In genomic region chr7:101349861-101350260, GRCm38 (mm10) we compare ENCODE assay signal across 8 mouse cellular contexts. TPM values are rescaled to one million over a fixed set of nuclear protein-coding genes. Genes with fewer than 3 reads are reported as not detected.
DNase-seq lines count a peak whose midpoint lies in the region; ATAC-seq and TF ChIP-seq lines count a peak whose summit lies in the region.

No protein-coding gene starts in this region.

- TF ChIP-seq EP300 in heart, adult 2 months (IDR thresholded peaks at IDR 0.05; ENCODE audit: insufficient read depth, low read depth, low read length) = no peak

- peak; percentile 45 for DNase-seq in adrenal gland, postnatal 14 days
- DNase-seq in adrenal gland, adult 2 months = no peak
- peak; percentile 78 for DNase-seq in hindbrain, postnatal 0 days (ENCODE audit: low spot score)
- DNase-seq in liver, embryonic 13.5 days = no peak
- no peak for DNase-seq in gastrocnemius, postnatal 25 days
- no peak for DNase-seq in heart, adult 2 months

- no peaks in the 10 kb centered on the region for H3K9me3 ChIP-seq in E14TG2a.4 (ENCODE audit: low read length)
- H3K9me3 ChIP-seq in hindbrain, postnatal 0 days (ENCODE audit: low read length) = no peaks in the 10 kb centered on the region
- H3K9me3 ChIP-seq in liver, embryonic 13.5 days (replicated peaks) = no peaks in the 10 kb centered on the region

- WGBS in hindbrain, postnatal 0 days = 44% methylated on average over 2 of the region's 2 CpGs
- 76% methylated on average over 2 of the region's 2 CpGs for WGBS in liver, embryonic 13.5 days (ENCODE audit: insufficient replicate concordance)
- 70% methylated on average over 2 of the region's 2 CpGs for WGBS in heart, adult 2 months

- peaks cover 41% of the 10 kb centered on the region for H3K27me3 ChIP-seq in E14TG2a.4 (ENCODE audit: insufficient read depth, low read length)
- H3K27me3 ChIP-seq in hindbrain, postnatal 0 days (ENCODE audit: insufficient read depth, low read length) = no peaks in the 10 kb centered on the region
- H3K27me3 ChIP-seq in liver, embryonic 13.5 days = 0 out of 2 replicates have a peak, but pooled peaks cover 4% of the 10 kb centered on the region
- no peaks in the 10 kb centered on the region for H3K27me3 ChIP-seq in heart, adult 2 months (ENCODE audit: control insufficient read depth, insufficient read depth, low read length)

- peak; percentile 92 for ATAC-seq in hindbrain, postnatal 0 days
- ATAC-seq in liver, embryonic 13.5 days (ENCODE audit: low read depth) = no peak
- ATAC-seq in monocyte, adult 5-6 weeks (replicated peaks; ENCODE audit: insufficient number of reproducible peaks, low FRiP score, low TSS enrichment, poor library complexity, severe bottlenecking) = no peak

- TF ChIP-seq CTCF in E14TG2a.4 (conservative IDR thresholded peaks at IDR 0.05; ENCODE audit: low read length) = no peak
- TF ChIP-seq CTCF in hindbrain, postnatal 0 days (IDR thresholded peaks at IDR 0.05; ENCODE audit: low read depth) = no peak
- no peak for TF ChIP-seq CTCF in heart, adult 2 months (IDR thresholded peaks at IDR 0.05)

- H3K36me3 ChIP-seq in E14TG2a.4 (ENCODE audit: insufficient read depth, low read length) = peaks cover 5% of the 10 kb centered on the region
- H3K36me3 ChIP-seq in hindbrain, postnatal 0 days (ENCODE audit: insufficient read depth, low read length) = no peaks in the 10 kb centered on the region
- H3K36me3 ChIP-seq in liver, embryonic 13.5 days = peaks cover 14% of the 10 kb centered on the region
- no peaks in the 10 kb centered on the region for H3K36me3 ChIP-seq in heart, adult 2 months (ENCODE audit: control insufficient read depth, insufficient read depth, low read length)

- intact Hi-C loops in heart, adult 2 months (cut with DNase I) = loop anchor here (5.0 kb wide), 1 partner anchor 38 kb away; no protein-coding TSS in a partner anchor

- H3K4me1 ChIP-seq in E14TG2a.4 (replicated peaks; ENCODE audit: low read depth, low read length) = peaks cover 83% of the 10 kb centered on the region
- H3K4me1 ChIP-seq in hindbrain, postnatal 0 days (ENCODE audit: insufficient read depth, low read length) = peaks cover 4% of the 10 kb centered on the region; the same call in 1 of the 2 replicates
- peaks cover 85% of the 10 kb centered on the region for H3K4me1 ChIP-seq in liver, embryonic 13.5 days (replicated peaks)
- peaks cover 3% of the 10 kb centered on the region; the same call in 1 of the 2 replicates for H3K4me1 ChIP-seq in heart, adult 2 months (ENCODE audit: control insufficient read depth, insufficient read depth, low read length)

- peak overlapping the region; percentile 86 for H3K4me3 ChIP-seq in E14TG2a.4 (replicated peaks; ENCODE audit: low read length)
- H3K4me3 ChIP-seq in hindbrain, postnatal 0 days (ENCODE audit: low read length) = no peak overlapping the region
- H3K4me3 ChIP-seq in liver, embryonic 13.5 days (replicated peaks) = no peak overlapping the region
- no peak overlapping the region for H3K4me3 ChIP-seq in heart, adult 2 months

- H3K27ac ChIP-seq in hindbrain, postnatal 0 days = peak overlapping the region; percentile 62
- H3K27ac ChIP-seq in liver, embryonic 13.5 days = no peak overlapping the region
- H3K27ac ChIP-seq in heart, adult 2 months = no peak overlapping the region

- peak overlapping the region; percentile 96 for H3K4me2 ChIP-seq in hindbrain, postnatal 0 days (ENCODE audit: low read depth, low read length)
- peak overlapping the region; percentile 90 for H3K4me2 ChIP-seq in liver, embryonic 13.5 days

- no peaks in the 10 kb centered on the region for H3K79me2 ChIP-seq in heart, adult 2 months (replicated peaks; ENCODE audit: control insufficient read depth, insufficient read depth, low read length)

- H3K9ac ChIP-seq in hindbrain, postnatal 0 days (replicated peaks; ENCODE audit: low read length) = 0 out of 2 replicates have a peak overlapping the region, but pooled peaks have one; percentile 51
- H3K9ac ChIP-seq in liver, embryonic 13.5 days = peak overlapping the region; percentile 26; the same call in 1 of the 2 replicates
- no peak overlapping the region for H3K9ac ChIP-seq in heart, adult 2 months (ENCODE audit: low read depth, low read length)

- no peak for TF ChIP-seq POLR2A in heart, adult 2 months (IDR thresholded peaks at IDR 0.05; ENCODE audit: insufficient read depth, low read depth, low read length)

RNA-seq across cellular contexts. Expression of gene Arap1, which starts 2.0 kb away (rescaled TPM):
- total RNA-seq in adrenal gland, postnatal 14 days (2021) = 39.7 and 55.7 TPM in 2 replicates
- 10 to 100 TPM; 31.2 to 49.8 TPM for total RNA-seq in adrenal gland, adult 2 months (2021)
- polyA plus RNA-seq in adrenal gland, adult 2 months (2012; rRNA removed) = 58.4 and 60.7 TPM in 2 replicates
- total RNA-seq in hindbrain, postnatal 0 days (2014; rRNA removed) = 19.2 and 44.0 TPM in 2 replicates
- polyA plus RNA-seq in hindbrain, postnatal 0 days (2015; fragmentation: Nextera tagmentation; extraction: Ambion mirVana) = 9.2 and 10.5 TPM in 2 replicates
- polyA plus RNA-seq in liver, embryonic 13.5 days (2015; fragmentation: Nextera tagmentation; extraction: Ambion mirVana) = 13.1 and 14.8 TPM in 2 replicates
- 10 to 100 TPM; 21.3 to 23.7 TPM for total RNA-seq in gastrocnemius, postnatal 25 days (2021)
- total RNA-seq in monocyte, adult 5-6 weeks (2017) = 247 to 347 TPM (median 330 TPM) in 3 replicates
- 10 to 100 TPM; 30.1 to 32.6 TPM for total RNA-seq in heart, adult 2 months (2021)
- 55.9 and 68.5 TPM in 2 replicates for polyA plus RNA-seq in heart, adult 2 months (2012; rRNA removed)

RNA-seq across cellular contexts. Expression of gene Stard10, which starts 33.0 kb away (rescaled TPM):
- 20.2 and 77.9 TPM in 2 replicates for total RNA-seq in adrenal gland, postnatal 14 days (2021)
- 10 to 100 TPM; 29.9 to 78.1 TPM for total RNA-seq in adrenal gland, adult 2 months (2021)
- 27.6 and 46.9 TPM in 2 replicates for polyA plus RNA-seq in adrenal gland, adult 2 months (2012; rRNA removed)
- total RNA-seq in hindbrain, postnatal 0 days (2014; rRNA removed) = 39.3 and 53.4 TPM in 2 replicates
- 17.2 and 20.1 TPM in 2 replicates for polyA plus RNA-seq in hindbrain, postnatal 0 days (2015; fragmentation: Nextera tagmentation; extraction: Ambion mirVana)
- polyA plus RNA-seq in liver, embryonic 13.5 days (2015; fragmentation: Nextera tagmentation; extraction: Ambion mirVana) = 78.5 and 81.3 TPM in 2 replicates
- total RNA-seq in gastrocnemius, postnatal 25 days (2021) = 10 to 100 TPM; 36.9 to 42.3 TPM
- 2.3 to 14.3 TPM (median 12.1 TPM) in 3 replicates for total RNA-seq in monocyte, adult 5-6 weeks (2017)
- total RNA-seq in heart, adult 2 months (2021) = 10 to 100 TPM; 53.1 to 62.2 TPM
- 113 and 141 TPM in 2 replicates for polyA plus RNA-seq in heart, adult 2 months (2012; rRNA removed)

RNA-seq across cellular contexts. Expression of gene Atg16l2, which starts 47.8 kb away (rescaled TPM):
- 16.6 and 21.5 TPM in 2 replicates for total RNA-seq in adrenal gland, postnatal 14 days (2021)
- 10 to 100 TPM; 17.7 to 22.3 TPM for total RNA-seq in adrenal gland, adult 2 months (2021)
- polyA plus RNA-seq in adrenal gland, adult 2 months (2012; rRNA removed) = 17.5 and 19.5 TPM in 2 replicates
- 16.9 and 49.3 TPM in 2 replicates for total RNA-seq in hindbrain, postnatal 0 days (2014; rRNA removed)
- polyA plus RNA-seq in hindbrain, postnatal 0 days (2015; fragmentation: Nextera tagmentation; extraction: Ambion mirVana) = 18.8 and 20.6 TPM in 2 replicates
- 4.2 and 4.9 TPM in 2 replicates for polyA plus RNA-seq in liver, embryonic 13.5 days (2015; fragmentation: Nextera tagmentation; extraction: Ambion mirVana)
- 1 to 10 TPM; 6.7 to 7.4 TPM for total RNA-seq in gastrocnemius, postnatal 25 days (2021)
- 21.8 to 36.0 TPM (median 26.3 TPM) in 3 replicates for total RNA-seq in monocyte, adult 5-6 weeks (2017)
- total RNA-seq in heart, adult 2 months (2021) = 1 to 10 TPM; 7.8 to 8.9 TPM
- 22.8 and 27.1 TPM in 2 replicates for polyA plus RNA-seq in heart, adult 2 months (2012; rRNA removed)

Comparison
In these comparisons a context has a peak if more than half of its experiments do, and no peak if none do; other contexts are left out.
1. DNase-seq: peak in adrenal gland, postnatal 14 days (single experiment) and hindbrain, postnatal 0 days (single experiment); none in adrenal gland, adult 2 months (single experiment), liver, embryonic 13.5 days (single experiment), gastrocnemius, postnatal 25 days (single experiment) and heart, adult 2 months (0 of 2).